Mouse (Mus musculus): ENCODE measurements around the gene Tcl1b2. TPM values are rescaled to one million over a fixed set of nuclear protein-coding genes. Genes with fewer than 3 reads are reported as not detected.

The Tcl1b2 gene
- total RNA-seq (2014; fragmentation: Nextera tagmentation) (not detected in 2 replicates), total RNA-seq (2017) (not detected in 2 replicates), polyA plus RNA-seq (2012) (not detected in 2 replicates)

- TF ChIP-seq TAL1 (conservative IDR thresholded peaks at IDR 0.05; ENCODE audit: low read depth, low read length) = no peak
- TF ChIP-seq GATA2 (IDR thresholded peaks at IDR 0.05; ENCODE audit: borderline replicate concordance, low read depth, low read length) = no peak
- TF ChIP-seq CTCF (IDR thresholded peaks at IDR 0.05; ENCODE audit: low read depth, low read length) = no peak
- no peaks in the 10 kb centered on the region for H3K27me3 ChIP-seq (ENCODE audit: insufficient read depth, low read length)
Observed at GRCm38 (mm10) chr12:105145714-105146113, at the start of gene Tcl1b2. Gene Tcl1b2 (plus strand): TSS chr12:105146014.

GRCm38 (mm10) chr12:105099466-105100044 lies 46.3 kb upstream of the Tcl1b2 start:
- no peak overlapping the region for H3K4me3 ChIP-seq (ENCODE audit: low read depth, low read length)
- no peak for ATAC-seq (ENCODE audit: extremely low read depth, insufficient number of reproducible peaks, low FRiP score, poor library complexity, severe bottlenecking)
- no peak for DNase-seq (ENCODE audit: low spot score)
- peaks cover 3% of the 10 kb centered on the region; the same call in 1 of the 2 replicates for H3K27me3 ChIP-seq (ENCODE audit: insufficient read depth, low read length)
- H3K36me3 ChIP-seq (replicated peaks) = no peaks in the 10 kb centered on the region
- no peaks in the 10 kb centered on the region for H3K9me3 ChIP-seq (replicated peaks)
- H3K4me1 ChIP-seq (ENCODE audit: insufficient read depth, low read depth, low read length) = no peaks in the 10 kb centered on the region
- TF ChIP-seq GATA1 (IDR thresholded peaks at IDR 0.05; ENCODE audit: borderline replicate concordance, low read length) (no peak), POLR2AphosphoS5 (IDR thresholded peaks at IDR 0.05; ENCODE audit: insufficient replicate concordance, low read depth, low read length) (no peak)

More at GRCm38 (mm10) chr12:105145714-105146113, at the start of gene Tcl1b2:
- no peaks in the 10 kb centered on the region for H3K4me1 ChIP-seq (ENCODE audit: insufficient read depth, low read depth, low read length)
- peaks cover 36% of the 10 kb centered on the region for H3K9me3 ChIP-seq (replicated peaks)
- ATAC-seq (ENCODE audit: extremely low read depth, insufficient number of reproducible peaks, low FRiP score, poor library complexity, severe bottlenecking) = no peak
- H3K36me3 ChIP-seq (replicated peaks) = no peaks in the 10 kb centered on the region
- DNase-seq (ENCODE audit: low spot score) = no peak
- no peak within 1 kb of the TSS for H3K4me3 ChIP-seq (ENCODE audit: low read depth, low read length)

- H3K4me3 ChIP-seq (ENCODE audit: low read depth, low read length) = no peak overlapping the region
- TF ChIP-seq POLR2AphosphoS5 (IDR thresholded peaks at IDR 0.05; ENCODE audit: insufficient replicate concordance, low read depth, low read length) (no peak), GATA2 (IDR thresholded peaks at IDR 0.05; ENCODE audit: borderline replicate concordance, low read depth, low read length) (no peak), GATA1 (IDR thresholded peaks at IDR 0.05; ENCODE audit: borderline replicate concordance, low read length) (no peak), CTCF (IDR thresholded peaks at IDR 0.05; ENCODE audit: low read depth, low read length) (no peak), TAL1 (conservative IDR thresholded peaks at IDR 0.05; ENCODE audit: low read depth, low read length) (no peak)
Observed at GRCm38 (mm10) chr12:105102901-105103300, 42.9 kb upstream of the Tcl1b2 start.

GRCm38 (mm10) chr12:105104036-105104435 lies 41.8 kb upstream of the Tcl1b2 start:
- peaks cover 7% of the 10 kb centered on the region; the same call in 1 of the 2 replicates for H3K27me3 ChIP-seq (ENCODE audit: insufficient read depth, low read length)
- H3K4me1 ChIP-seq (ENCODE audit: insufficient read depth, low read depth, low read length) = no peaks in the 10 kb centered on the region
- no peaks in the 10 kb centered on the region for H3K9me3 ChIP-seq (replicated peaks)
- H3K36me3 ChIP-seq (replicated peaks) = no peaks in the 10 kb centered on the region
- TF ChIP-seq TAL1 (conservative IDR thresholded peaks at IDR 0.05; ENCODE audit: low read depth, low read length) (no peak), POLR2AphosphoS5 (IDR thresholded peaks at IDR 0.05; ENCODE audit: insufficient replicate concordance, low read depth, low read length) (no peak), CTCF (IDR thresholded peaks at IDR 0.05; ENCODE audit: low read depth, low read length) (peak; percentile 85), GATA2 (IDR thresholded peaks at IDR 0.05; ENCODE audit: borderline replicate concordance, low read depth, low read length) (no peak)
- no peak overlapping the region for H3K4me3 ChIP-seq (ENCODE audit: low read depth, low read length)
- peak; percentile 41 for DNase-seq (ENCODE audit: low spot score)
- ATAC-seq (ENCODE audit: extremely low read depth, insufficient number of reproducible peaks, low FRiP score, poor library complexity, severe bottlenecking) = peak; percentile 73; the same call in 1 of the 2 replicates

More at GRCm38 (mm10) chr12:105102901-105103300, 42.9 kb upstream of the Tcl1b2 start:
- Histone ChIP-seq H3K27me3 (ENCODE audit: insufficient read depth, low read length) (peaks cover 7% of the 10 kb centered on the region; the same call in 1 of the 2 replicates), H3K9me3 (replicated peaks) (no peaks in the 10 kb centered on the region), H3K4me1 (ENCODE audit: insufficient read depth, low read depth, low read length) (no peaks in the 10 kb centered on the region), H3K36me3 (replicated peaks) (no peaks in the 10 kb centered on the region)
- DNase-seq (ENCODE audit: low spot score) (no peak), ATAC-seq (ENCODE audit: extremely low read depth, insufficient number of reproducible peaks, low FRiP score, poor library complexity, severe bottlenecking) (no peak)

GRCm38 (mm10) chr12:105105326-105105725 lies 40.5 kb upstream of the Tcl1b2 start:
- Histone ChIP-seq H3K27me3 (ENCODE audit: insufficient read depth, low read length) (peaks cover 7% of the 10 kb centered on the region; the same call in 1 of the 2 replicates), H3K36me3 (replicated peaks) (no peaks in the 10 kb centered on the region), H3K9me3 (replicated peaks) (no peaks in the 10 kb centered on the region), H3K4me3 (ENCODE audit: low read depth, low read length) (no peak overlapping the region), H3K4me1 (ENCODE audit: insufficient read depth, low read depth, low read length) (no peaks in the 10 kb centered on the region)
- no peak for TF ChIP-seq GATA2 (IDR thresholded peaks at IDR 0.05; ENCODE audit: borderline replicate concordance, low read depth, low read length)
- TF ChIP-seq GATA1 (IDR thresholded peaks at IDR 0.05; ENCODE audit: borderline replicate concordance, low read length) = no peak
- TF ChIP-seq CTCF (IDR thresholded peaks at IDR 0.05; ENCODE audit: low read depth, low read length) = no peak
- TF ChIP-seq TAL1 (conservative IDR thresholded peaks at IDR 0.05; ENCODE audit: low read depth, low read length) = no peak
- TF ChIP-seq POLR2AphosphoS5 (IDR thresholded peaks at IDR 0.05; ENCODE audit: insufficient replicate concordance, low read depth, low read length) = no peak
- ATAC-seq (ENCODE audit: extremely low read depth, insufficient number of reproducible peaks, low FRiP score, poor library complexity, severe bottlenecking) (no peak), DNase-seq (ENCODE audit: low spot score) (no peak)

GRCm38 (mm10) chr12:105108856-105109255 lies 37.0 kb upstream of the Tcl1b2 start:
- Histone ChIP-seq H3K4me3 (ENCODE audit: low read depth, low read length) (no peak overlapping the region), H3K36me3 (replicated peaks) (no peaks in the 10 kb centered on the region), H3K4me1 (ENCODE audit: insufficient read depth, low read depth, low read length) (no peaks in the 10 kb centered on the region), H3K27me3 (ENCODE audit: insufficient read depth, low read length) (peaks cover 7% of the 10 kb centered on the region), H3K9me3 (replicated peaks) (no peaks in the 10 kb centered on the region)
- no peak for ATAC-seq (ENCODE audit: extremely low read depth, insufficient number of reproducible peaks, low FRiP score, poor library complexity, severe bottlenecking)
- no peak for DNase-seq (ENCODE audit: low spot score)
- TF ChIP-seq POLR2AphosphoS5 (IDR thresholded peaks at IDR 0.05; ENCODE audit: insufficient replicate concordance, low read depth, low read length) (no peak), TAL1 (conservative IDR thresholded peaks at IDR 0.05; ENCODE audit: low read depth, low read length) (no peak), GATA2 (IDR thresholded peaks at IDR 0.05; ENCODE audit: borderline replicate concordance, low read depth, low read length) (no peak), CTCF (IDR thresholded peaks at IDR 0.05; ENCODE audit: low read depth, low read length) (no peak), GATA1 (IDR thresholded peaks at IDR 0.05; ENCODE audit: borderline replicate concordance, low read length) (no peak)

All from G1E (cell line).